Mouse (Mus musculus): ENCODE data around the gene Gys2.

DNA sequence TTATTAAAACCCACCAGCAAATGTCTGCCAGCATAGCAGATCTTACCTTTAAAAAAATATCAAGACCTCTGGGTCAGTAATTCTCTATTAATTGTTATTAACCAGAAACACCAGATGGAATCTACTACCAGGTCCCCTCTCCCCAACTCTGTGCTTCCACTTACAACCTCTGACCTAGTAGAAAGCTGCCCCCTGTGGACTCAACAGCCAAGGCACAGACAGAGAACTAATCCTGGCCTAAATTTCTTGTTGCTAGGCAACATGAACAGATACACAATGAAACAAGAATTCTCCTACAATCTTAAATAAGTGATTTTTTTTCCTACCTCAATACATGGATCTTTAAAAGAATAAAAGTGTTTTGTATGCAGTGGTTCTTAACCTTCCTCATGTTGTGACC lies 43.8 kb downstream of the Gys2 start:
- TF ChIP-seq CTCF (IDR thresholded peaks at IDR 0.05; ENCODE audit: low read depth) (no peak), EP300 (IDR thresholded peaks at IDR 0.05; ENCODE audit: low read depth) (no peak)

Data from liver, postnatal 0 days (tissue).